Comparison of ENCODE assay signal across 8 mouse cellular contexts in genomic region chr2:160731839-160732261, GRCm38 (mm10). TPM values are rescaled to one million over a fixed set of nuclear protein-coding genes. Genes with fewer than 3 reads are reported as not detected.
DNase-seq lines count a peak whose midpoint lies in the region; ATAC-seq and TF ChIP-seq lines count a peak whose summit lies in the region.

No protein-coding gene starts in this region.

- peak overlapping the region; percentile 97 for H3K4me3 ChIP-seq in G1E (ENCODE audit: low read depth, low read length)
- peak overlapping the region; percentile 84 for H3K4me3 ChIP-seq in brown adipose tissue, adult 24 weeks (ENCODE audit: insufficient read depth, low read depth, low read length)
- H3K4me3 ChIP-seq in forebrain, postnatal 0 days (ENCODE audit: low read depth, low read length), result peak overlapping the region; percentile 84
- H3K4me3 ChIP-seq in lung, embryonic 16.5 days (ENCODE audit: low read length), result peak overlapping the region; percentile 93

- H3K27me3 ChIP-seq in G1E (ENCODE audit: insufficient read depth, low read length), result peaks cover 14% of the 10 kb centered on the region
- H3K27me3 ChIP-seq in forebrain, postnatal 0 days (ENCODE audit: insufficient read depth, low read length), result no peaks in the 10 kb centered on the region
- H3K27me3 ChIP-seq in lung, embryonic 16.5 days (ENCODE audit: control insufficient read depth, insufficient read depth, low read depth, low read length), result no peaks in the 10 kb centered on the region

- DNase-seq in G1E (ENCODE audit: low spot score), result no peak
- DNase-seq in forebrain, postnatal 0 days, result peak; percentile 58
- peak; percentile 78 for DNase-seq in heart, postnatal 4 days
- DNase-seq in layer of hippocampus, adult 9-11 months, result peak; percentile 50
- peak; percentile 47 for DNase-seq in retina, postnatal 7 days (ENCODE audit: low read depth, low spot score)
- no peak for DNase-seq in thymus, postnatal 4 days

- 0% methylated on average over 32 of the region's 32 CpGs for whole genome bisulfite sequencing in forebrain, postnatal 0 days
- 0% methylated on average over 27 of the region's 32 CpGs for WGBS in lung, embryonic 16.5 days

- H3K9me3 ChIP-seq in G1E (replicated peaks), result no peaks in the 10 kb centered on the region
- no peaks in the 10 kb centered on the region for H3K9me3 ChIP-seq in forebrain, postnatal 0 days (ENCODE audit: low read length)
- no peaks in the 10 kb centered on the region for H3K9me3 ChIP-seq in lung, embryonic 16.5 days (ENCODE audit: control insufficient read depth, low read length)

- peak overlapping the region; percentile 88 for H3K27ac ChIP-seq in brown adipose tissue, adult 24 weeks (replicated peaks; ENCODE audit: low read depth, low read length)
- H3K27ac ChIP-seq in forebrain, postnatal 0 days (ENCODE audit: low read depth, low read length), result peak overlapping the region; percentile 96
- peak overlapping the region; percentile 96 for H3K27ac ChIP-seq in lung, embryonic 16.5 days (ENCODE audit: low read length)

- H3K4me1 ChIP-seq in G1E (ENCODE audit: insufficient read depth, low read depth, low read length), result peaks cover 23% of the 10 kb centered on the region
- peaks cover 42% of the 10 kb centered on the region for H3K4me1 ChIP-seq in brown adipose tissue, adult 24 weeks (ENCODE audit: control insufficient read depth, insufficient read depth, insufficient read length, low read length)
- H3K4me1 ChIP-seq in forebrain, postnatal 0 days (ENCODE audit: insufficient read depth), result peaks cover 26% of the 10 kb centered on the region
- peaks cover 43% of the 10 kb centered on the region for H3K4me1 ChIP-seq in lung, embryonic 16.5 days (replicated peaks; ENCODE audit: control insufficient read depth, insufficient read depth, low read length)

- TF ChIP-seq CTCF in G1E (IDR thresholded peaks at IDR 0.05; ENCODE audit: low read depth, low read length), result no peak
- no peak for TF ChIP-seq CTCF in forebrain, postnatal 0 days (IDR thresholded peaks at IDR 0.05; ENCODE audit: low read depth)

- H3K36me3 ChIP-seq in G1E (replicated peaks), result peaks cover 22% of the 10 kb centered on the region
- H3K36me3 ChIP-seq in forebrain, postnatal 0 days (ENCODE audit: insufficient read depth), result peaks cover 8% of the 10 kb centered on the region; the same call in 1 of the 2 replicates
- peaks cover 6% of the 10 kb centered on the region; the same call in 1 of the 2 replicates for H3K36me3 ChIP-seq in lung, embryonic 16.5 days (ENCODE audit: control insufficient read depth, insufficient read depth, low read length)

- peak overlapping the region; percentile 83 for H3K4me2 ChIP-seq in forebrain, postnatal 0 days (ENCODE audit: low read depth)
- H3K4me2 ChIP-seq in lung, embryonic 16.5 days (ENCODE audit: low read depth, low read length), result peak overlapping the region; percentile 90

- no peak for ATAC-seq in G1E (ENCODE audit: extremely low read depth, insufficient number of reproducible peaks, low FRiP score, poor library complexity, severe bottlenecking)
- ATAC-seq in forebrain, postnatal 0 days, result peak; percentile 2; the same call in 1 of the 2 replicates
- peak; percentile 39 for ATAC-seq in lung, embryonic 16.5 days (ENCODE audit: low read depth)

- H3K9ac ChIP-seq in forebrain, postnatal 0 days, result peak overlapping the region; percentile 99
- peak overlapping the region; percentile 98 for H3K9ac ChIP-seq in lung, embryonic 16.5 days (ENCODE audit: low read length)

RNA-seq across cellular contexts. Expression of gene Plcg1, which starts 0.8 kb away (rescaled TPM):
- 11.1 and 17.5 TPM in 2 replicates for total RNA-seq in G1E (2014; fragmentation: Nextera tagmentation)
- total RNA-seq in G1E (2017), result 31.5 and 38.9 TPM in 2 replicates
- polyA plus RNA-seq in G1E (2012), result 4.1 and 5.1 TPM in 2 replicates
- 18.2 TPM in 2 replicates for polyA plus RNA-seq in brown adipose tissue, adult 24 weeks (2012; ENCODE audit: insufficient read depth, insufficient read length, missing spikeins)
- total RNA-seq in forebrain, postnatal 0 days (2014; rRNA removed), result 119 and 139 TPM in 2 replicates
- polyA plus RNA-seq in forebrain, postnatal 0 days (2015; fragmentation: Nextera tagmentation; extraction: Ambion mirVana), result 36.9 and 48.2 TPM in 2 replicates
- 10 to 100 TPM; 92.0 to 93.6 TPM for total RNA-seq in heart, postnatal 4 days (2021)
- 46.0 and 49.6 TPM in 2 replicates for polyA plus RNA-seq in lung, embryonic 16.5 days (2015; fragmentation: Nextera tagmentation; extraction: Ambion mirVana)

Comparison
In these comparisons a context has a peak if more than half of its experiments do, and no peak if none do; other contexts are left out.
1. DNase-seq: peak in forebrain, postnatal 0 days (single experiment), heart, postnatal 4 days (single experiment), layer of hippocampus, adult 9-11 months (single experiment) and retina, postnatal 7 days (single experiment); none in G1E (single experiment) and thymus, postnatal 4 days (single experiment).
2. Peak in every context shown above with its lines, with median percentiles within 50 percentile points of each other: H3K4me3 ChIP-seq and H3K27ac ChIP-seq.